Mouse (Mus musculus): ENCODE data around the gene Islr. TPM values are rescaled to one million over a fixed set of nuclear protein-coding genes. Genes with fewer than 3 reads are reported as not detected.

Gene Islr
- total and polyA plus RNA-seq, 2 experiments, result 1.4 to 7.7 TPM

DNA sequence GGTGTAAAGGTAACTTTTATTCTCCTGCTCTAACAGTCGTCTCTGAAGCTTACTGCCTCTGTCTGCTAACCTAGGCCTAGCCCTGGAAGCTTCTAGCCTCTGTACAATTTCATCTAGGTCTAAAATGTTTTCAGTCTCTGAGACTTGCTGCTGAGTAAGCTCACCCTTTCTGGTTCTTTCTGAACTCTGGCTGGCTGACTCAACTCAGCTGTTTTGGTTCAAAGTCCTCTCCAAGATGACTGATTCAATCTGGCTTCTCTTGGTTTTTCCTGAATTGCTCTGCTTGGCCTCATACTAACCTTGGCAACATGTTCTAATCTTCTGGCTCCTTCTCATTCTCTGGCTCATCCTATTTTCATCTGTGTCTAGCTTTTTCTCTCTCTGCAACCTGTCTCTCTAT lies 38.3 kb downstream of the Islr start:
- H3K4me3 ChIP-seq (ENCODE audit: insufficient read depth, low read depth, low read length), result no peak overlapping the region
- H3K4me1 ChIP-seq (ENCODE audit: control insufficient read depth, insufficient read depth, low read length), result no peaks in the 10 kb centered on the region
- H3K9ac ChIP-seq (ENCODE audit: low read depth, low read length), result no peak overlapping the region
- 85% methylated on average over 1 of the region's 1 CpGs for WGBS
- no peak for DNase-seq (ENCODE audit: extremely low read depth, low read depth, low spot score)
- TF ChIP-seq POLR2A (IDR thresholded peaks at IDR 0.05; ENCODE audit: extremely low read depth, insufficient read depth, low read length), result no peak
- no peaks in the 10 kb centered on the region for H3K36me3 ChIP-seq (ENCODE audit: control insufficient read depth, insufficient read depth, low read length)
- H3K27ac ChIP-seq (replicated peaks; ENCODE audit: insufficient read depth, low read depth, low read length), result no peak overlapping the region
- H3K79me2 ChIP-seq (ENCODE audit: control insufficient read depth, insufficient read depth, low read length), result no peaks in the 10 kb centered on the region
- H3K27me3 ChIP-seq (ENCODE audit: control insufficient read depth, insufficient read depth, low read length), result no peaks in the 10 kb centered on the region

- WGBS, result 80% methylated on average over 5 of the region's 5 CpGs
- Histone ChIP-seq H3K79me2 (ENCODE audit: control insufficient read depth, insufficient read depth, low read length) (no peaks in the 10 kb centered on the region), H3K9ac (ENCODE audit: low read depth, low read length) (no peak overlapping the region), H3K4me3 (ENCODE audit: insufficient read depth, low read depth, low read length) (no peak overlapping the region), H3K36me3 (ENCODE audit: control insufficient read depth, insufficient read depth, low read length) (no peaks in the 10 kb centered on the region), H3K27me3 (ENCODE audit: control insufficient read depth, insufficient read depth, low read length) (no peaks in the 10 kb centered on the region), H3K27ac (replicated peaks; ENCODE audit: insufficient read depth, low read depth, low read length) (no peak overlapping the region), H3K4me1 (ENCODE audit: control insufficient read depth, insufficient read depth, low read length) (no peaks in the 10 kb centered on the region)
- no peak for DNase-seq (ENCODE audit: extremely low read depth, low read depth, low spot score)
- TF ChIP-seq CTCF (IDR thresholded peaks at IDR 0.05; ENCODE audit: low read depth, low read length) (no peak), POLR2A (IDR thresholded peaks at IDR 0.05; ENCODE audit: extremely low read depth, insufficient read depth, low read length) (no peak)
These were observed 41.0 kb downstream of the Islr start for GRCm38 (mm10) chr9:58163146-58163545.

DNA sequence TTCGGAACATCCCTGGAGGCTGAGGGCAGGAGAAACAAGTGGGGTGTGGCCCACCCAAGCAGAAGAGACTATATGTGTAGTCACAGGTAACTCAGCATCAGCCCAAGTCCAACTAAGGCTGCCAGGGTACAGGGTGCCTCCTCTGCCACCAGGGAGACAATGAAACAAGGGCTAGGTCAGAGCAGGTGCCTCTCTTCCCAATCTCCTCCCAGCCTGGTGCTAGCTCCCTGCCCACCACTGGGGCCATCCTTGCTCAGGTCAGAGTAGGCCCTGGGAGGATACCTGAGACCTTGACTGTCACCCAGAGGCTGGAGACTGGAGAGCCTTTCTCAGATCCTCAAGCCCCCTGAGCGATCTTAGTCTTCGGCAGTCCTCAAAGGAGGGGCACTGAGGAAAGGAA lies 41.9 kb downstream of the Islr start:
- no peaks in the 10 kb centered on the region for H3K36me3 ChIP-seq (ENCODE audit: control insufficient read depth, insufficient read depth, low read length)
- DNase-seq (ENCODE audit: extremely low read depth, low read depth, low spot score), result no peak
- H3K4me1 ChIP-seq (ENCODE audit: control insufficient read depth, insufficient read depth, low read length), result no peaks in the 10 kb centered on the region
- H3K27me3 ChIP-seq (ENCODE audit: control insufficient read depth, insufficient read depth, low read length), result no peaks in the 10 kb centered on the region
- WGBS, result 93% methylated on average over 3 of the region's 3 CpGs
- TF ChIP-seq POLR2A (IDR thresholded peaks at IDR 0.05; ENCODE audit: extremely low read depth, insufficient read depth, low read length) (no peak), CTCF (IDR thresholded peaks at IDR 0.05; ENCODE audit: low read depth, low read length) (no peak)
- H3K9ac ChIP-seq (ENCODE audit: low read depth, low read length), result no peak overlapping the region
- H3K79me2 ChIP-seq (ENCODE audit: control insufficient read depth, insufficient read depth, low read length), result no peaks in the 10 kb centered on the region
- no peak overlapping the region for H3K27ac ChIP-seq (replicated peaks; ENCODE audit: insufficient read depth, low read depth, low read length)
- H3K4me3 ChIP-seq (ENCODE audit: insufficient read depth, low read depth, low read length), result no peak overlapping the region

GRCm38 (mm10) chr9:58160315-58160714 lies 43.8 kb downstream of the Islr start:
- H3K27ac ChIP-seq (replicated peaks; ENCODE audit: insufficient read depth, low read depth, low read length), result no peak overlapping the region
- H3K79me2 ChIP-seq (ENCODE audit: control insufficient read depth, insufficient read depth, low read length), result no peaks in the 10 kb centered on the region
- TF ChIP-seq POLR2A (IDR thresholded peaks at IDR 0.05; ENCODE audit: extremely low read depth, insufficient read depth, low read length) (no peak), CTCF (IDR thresholded peaks at IDR 0.05; ENCODE audit: low read depth, low read length) (no peak)
- H3K27me3 ChIP-seq (ENCODE audit: control insufficient read depth, insufficient read depth, low read length), result no peaks in the 10 kb centered on the region
- no peaks in the 10 kb centered on the region for H3K36me3 ChIP-seq (ENCODE audit: control insufficient read depth, insufficient read depth, low read length)
- no peak for DNase-seq (ENCODE audit: extremely low read depth, low read depth, low spot score)
- no peaks in the 10 kb centered on the region for H3K4me1 ChIP-seq (ENCODE audit: control insufficient read depth, insufficient read depth, low read length)
- WGBS, result 74% methylated on average over 5 of the region's 5 CpGs
- H3K4me3 ChIP-seq (ENCODE audit: insufficient read depth, low read depth, low read length), result no peak overlapping the region
- H3K9ac ChIP-seq (ENCODE audit: low read depth, low read length), result no peak overlapping the region

GRCm38 (mm10) chr9:58159855-58160254 lies 44.3 kb downstream of the Islr start:
- no peak overlapping the region for H3K27ac ChIP-seq (replicated peaks; ENCODE audit: insufficient read depth, low read depth, low read length)

DNA sequence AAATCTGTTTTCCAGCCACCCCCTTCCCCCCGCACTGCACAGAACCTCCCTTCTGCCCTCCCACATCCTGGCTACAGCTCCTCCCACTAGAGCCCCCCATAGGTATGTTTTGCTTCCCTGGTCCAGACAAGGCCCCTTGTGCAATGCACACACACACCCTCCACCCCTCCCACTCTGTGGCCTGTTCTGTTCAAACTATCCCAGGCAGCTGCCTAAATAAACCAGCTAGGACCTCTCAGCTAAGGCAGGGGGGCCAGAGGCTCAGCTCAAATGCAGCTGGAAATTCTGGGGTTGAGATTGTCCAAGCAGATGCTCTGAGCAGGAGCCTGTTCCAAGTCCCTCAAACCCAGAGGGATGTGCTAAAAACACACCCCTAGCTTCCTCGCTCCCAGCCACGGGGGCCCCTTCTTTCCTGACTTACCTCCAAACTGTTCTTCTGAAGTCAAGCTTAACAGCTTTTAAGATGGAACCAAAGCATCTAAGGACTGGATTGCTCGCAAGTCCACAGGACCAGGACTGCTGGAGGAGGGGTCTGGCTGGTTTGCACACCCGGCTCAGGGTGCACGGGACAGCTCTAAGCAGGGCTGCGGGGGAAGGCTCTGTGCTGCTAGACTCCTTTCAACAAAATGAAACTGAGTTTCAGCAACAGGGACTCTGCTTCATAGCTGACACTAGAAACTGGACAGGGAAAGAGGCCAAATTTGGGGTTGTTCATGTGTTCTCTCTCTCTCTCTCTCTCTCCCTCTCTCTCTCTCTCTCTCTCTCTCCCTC lies 45.4 kb downstream of the Islr start:
- DNase-seq (ENCODE audit: extremely low read depth, low read depth, low spot score), result peak; percentile 21
- TF ChIP-seq CTCF (IDR thresholded peaks at IDR 0.05; ENCODE audit: low read depth, low read length) (no peak), POLR2A (IDR thresholded peaks at IDR 0.05; ENCODE audit: extremely low read depth, insufficient read depth, low read length) (no peak)
- Histone ChIP-seq H3K4me3 (ENCODE audit: insufficient read depth, low read depth, low read length) (no peak overlapping the region; the same call in 1 of the 2 replicates), H3K36me3 (ENCODE audit: control insufficient read depth, insufficient read depth, low read length) (no peaks in the 10 kb centered on the region), H3K9ac (ENCODE audit: low read depth, low read length) (no peak overlapping the region), H3K27me3 (ENCODE audit: control insufficient read depth, insufficient read depth, low read length) (no peaks in the 10 kb centered on the region), H3K27ac (replicated peaks; ENCODE audit: insufficient read depth, low read depth, low read length) (no peak overlapping the region; the same call in 1 of the 2 replicates), H3K79me2 (ENCODE audit: control insufficient read depth, insufficient read depth, low read length) (no peaks in the 10 kb centered on the region), H3K4me1 (ENCODE audit: control insufficient read depth, insufficient read depth, low read length) (no peaks in the 10 kb centered on the region)
- WGBS, result 50% methylated on average over 7 of the region's 7 CpGs

More at GRCm38 (mm10) chr9:58159855-58160254, 44.3 kb downstream of the Islr start:
- Histone ChIP-seq H3K4me3 (ENCODE audit: insufficient read depth, low read depth, low read length) (no peak overlapping the region), H3K36me3 (ENCODE audit: control insufficient read depth, insufficient read depth, low read length) (no peaks in the 10 kb centered on the region), H3K79me2 (ENCODE audit: control insufficient read depth, insufficient read depth, low read length) (no peaks in the 10 kb centered on the region), H3K27me3 (ENCODE audit: control insufficient read depth, insufficient read depth, low read length) (no peaks in the 10 kb centered on the region), H3K9ac (ENCODE audit: low read depth, low read length) (no peak overlapping the region), H3K4me1 (ENCODE audit: control insufficient read depth, insufficient read depth, low read length) (no peaks in the 10 kb centered on the region)
- WGBS, result 56% methylated on average over 4 of the region's 4 CpGs
- DNase-seq (ENCODE audit: extremely low read depth, low read depth, low spot score), result no peak
- no peak for TF ChIP-seq POLR2A (IDR thresholded peaks at IDR 0.05; ENCODE audit: extremely low read depth, insufficient read depth, low read length)
- TF ChIP-seq CTCF (IDR thresholded peaks at IDR 0.05; ENCODE audit: low read depth, low read length), result no peak

All from liver, adult 2 months (tissue).